Mouse (Mus musculus): ENCODE measurements around the gene Vcam1.

The Vcam1 gene

GRCm38 (mm10) chr3:116129259-116129738, at the start of gene Vcam1:
TSS of gene Vcam1 (minus strand) at chr3:116129688.
- peak; percentile 74 for DNase-seq (ENCODE audit: low read depth, low spot score)

- no peak for DNase-seq (ENCODE audit: low read depth, low spot score)
Measured at GRCm38 (mm10) chr3:116175106-116175505, 45.6 kb upstream of the Vcam1 start.

- DNase-seq (ENCODE audit: low read depth, low spot score), result no peak
Measured at GRCm38 (mm10) chr3:116171461-116171860, 42.0 kb upstream of the Vcam1 start.

GRCm38 (mm10) chr3:116168056-116168455, 38.6 kb upstream of the Vcam1 start:
- DNase-seq (ENCODE audit: low read depth, low spot score), result no peak

GRCm38 (mm10) chr3:116166296-116166695, 36.8 kb upstream of the Vcam1 start:
- DNase-seq (ENCODE audit: low read depth, low spot score), result no peak

- no peak for DNase-seq (ENCODE audit: low read depth, low spot score)
Measured at GRCm38 (mm10) chr3:116165030-116165429, 35.5 kb upstream of the Vcam1 start.

GRCm38 (mm10) chr3:116163517-116163916, 34.0 kb upstream of the Vcam1 start:
- DNase-seq (ENCODE audit: low read depth, low spot score), result no peak

GRCm38 (mm10) chr3:116162097-116162666, 32.7 kb upstream of the Vcam1 start:
- DNase-seq (ENCODE audit: low read depth, low spot score), result no peak

- no peak for DNase-seq (ENCODE audit: low read depth, low spot score)
Measured at GRCm38 (mm10) chr3:116159376-116159775, 29.9 kb upstream of the Vcam1 start.

GRCm38 (mm10) chr3:116157447-116157990, 28.0 kb upstream of the Vcam1 start:
- no peak for DNase-seq (ENCODE audit: low read depth, low spot score)

GRCm38 (mm10) chr3:116150056-116150632, 20.7 kb upstream of the Vcam1 start:
- DNase-seq (ENCODE audit: low read depth, low spot score), result no peak

- DNase-seq (ENCODE audit: low read depth, low spot score), result peak; percentile 9
Measured at GRCm38 (mm10) chr3:116149096-116149495, 19.6 kb upstream of the Vcam1 start.

- DNase-seq (ENCODE audit: low read depth, low spot score), result no peak
Measured at GRCm38 (mm10) chr3:116148676-116149075, 19.2 kb upstream of the Vcam1 start.

- no peak for DNase-seq (ENCODE audit: low read depth, low spot score)
Measured at GRCm38 (mm10) chr3:116141226-116141625, 11.7 kb upstream of the Vcam1 start.

GRCm38 (mm10) chr3:116139000-116139399, 9.5 kb upstream of the Vcam1 start:
- no peak for DNase-seq (ENCODE audit: low read depth, low spot score)

- no peak for DNase-seq (ENCODE audit: low read depth, low spot score)
Measured at GRCm38 (mm10) chr3:116138081-116138480, 8.6 kb upstream of the Vcam1 start.

GRCm38 (mm10) chr3:116133363-116133762, 3.9 kb upstream of the Vcam1 start:
- no peak for DNase-seq (ENCODE audit: low read depth, low spot score)

GRCm38 (mm10) chr3:116130711-116131110, 1.2 kb upstream of the Vcam1 start:
- no peak for DNase-seq (ENCODE audit: low read depth, low spot score)

GRCm38 (mm10) chr3:116129841-116130595, 530 bp upstream of the Vcam1 start:
- DNase-seq (ENCODE audit: low read depth, low spot score), result no peak

- no peak for DNase-seq (ENCODE audit: low read depth, low spot score)
Measured at GRCm38 (mm10) chr3:116128311-116129204, 930 bp downstream of the Vcam1 start.

GRCm38 (mm10) chr3:116127836-116128235, 1.7 kb downstream of the Vcam1 start:
- DNase-seq (ENCODE audit: low read depth, low spot score), result no peak
